Mouse (Mus musculus): ENCODE data around the gene Mrm1. TPM values are rescaled to one million over a fixed set of nuclear protein-coding genes. Genes with fewer than 3 reads are reported as not detected.

Mrm1 gene
- polyA plus RNA-seq, 1 experiment from 2014 or later: 10.3 TPM

DNA sequence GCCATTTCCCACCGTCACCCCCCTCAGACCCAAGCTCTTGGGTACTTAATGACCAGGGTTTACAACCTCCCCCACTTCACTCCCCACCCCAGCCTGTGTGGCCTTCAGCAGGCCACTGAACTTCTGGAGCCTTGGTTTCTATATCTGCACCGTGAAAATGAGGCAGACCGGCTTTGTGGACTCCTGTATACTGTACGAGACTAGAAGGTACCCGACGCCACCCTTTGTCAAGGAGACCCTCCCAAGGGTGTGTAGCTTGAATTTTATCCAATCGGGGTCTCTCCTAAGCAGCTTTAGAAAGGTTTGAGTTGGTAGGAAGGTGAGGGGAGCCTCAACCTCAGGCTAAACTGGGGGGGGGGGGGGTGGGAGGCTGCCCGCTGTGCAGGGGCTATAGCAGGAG is 55.2 kb downstream of the Mrm1 start:
- H3K4me3 ChIP-seq: peak overlapping the region; percentile 12; the same call in 1 of the 2 replicates
- H3K4me1 ChIP-seq: peaks cover 23% of the 10 kb centered on the region
- no peak; the same call in 1 of the 2 replicates for ATAC-seq (ENCODE audit: insufficient number of reproducible peaks, insufficient read depth, low FRiP score, low TSS enrichment, low read depth)
- 17% methylated on average over 8 of the region's 8 CpGs for WGBS
- peaks cover 77% of the 10 kb centered on the region for H3K27me3 ChIP-seq
- no peaks in the 10 kb centered on the region for H3K36me3 ChIP-seq
- no peaks in the 10 kb centered on the region for H3K9me3 ChIP-seq
- 0 out of 2 replicates have a peak overlapping the region, but pooled peaks have one; percentile 22 for H3K27ac ChIP-seq
- peak overlapping the region; percentile 52 for H3K4me2 ChIP-seq
- 0 out of 2 replicates have a peak overlapping the region, but pooled peaks have one; percentile 49 for H3K9ac ChIP-seq

Other genes starting within 250 kb of the Mrm1 start
- gene Dhrs11, start 9.5 kb upstream of the Mrm1 start, polyA plus RNA-seq (2015; fragmentation: Nextera tagmentation; extraction: Ambion mirVana): 12.5 and 17.6 TPM in 2 replicates
- gene Ggnbp2, start 51.3 kb upstream of the Mrm1 start, polyA plus RNA-seq (2015; fragmentation: Nextera tagmentation; extraction: Ambion mirVana): 71.8 and 77.6 TPM in 2 replicates
- gene Myo19, start 60.6 kb upstream of the Mrm1 start, polyA plus RNA-seq (2015; fragmentation: Nextera tagmentation; extraction: Ambion mirVana): 8.6 and 10.0 TPM in 2 replicates
- gene Pigw, start 60.8 kb upstream of the Mrm1 start, polyA plus RNA-seq (2015; fragmentation: Nextera tagmentation; extraction: Ambion mirVana): 1.5 and 2.3 TPM in 2 replicates
- gene Znhit3, start 96.9 kb upstream of the Mrm1 start, polyA plus RNA-seq (2015; fragmentation: Nextera tagmentation; extraction: Ambion mirVana): 58.7 and 69.0 TPM in 2 replicates
- gene Car4, start 138.3 kb upstream of the Mrm1 start, polyA plus RNA-seq (2015; fragmentation: Nextera tagmentation; extraction: Ambion mirVana): 0.40 TPM in 1 of 2 replicates, not detected in the other